Mouse (Mus musculus): ENCODE measurements around the gene Ppp4r1.

GRCm38 (mm10) chr17:65780970-65781369, 1.4 kb upstream of the Ppp4r1 start:
- TF ChIP-seq GATA1 (IDR thresholded peaks at IDR 0.05; ENCODE audit: borderline replicate concordance, low read length) (no peak), FLI1 (IDR thresholded peaks at IDR 0.05; ENCODE audit: low read length) (no peak)

Measured in megakaryocyte, embryonic 14.5 days (primary cell).